Mouse (Mus musculus) thymus, postnatal 14 days (tissue): ENCODE measurements at regions not wholly inside any gene's neighbourhood (a gene's known extent, or its start where the extent isn't known, plus 50 kb on each side); places are given as distances from the start of the nearest gene placed in this dataset.

Source experiments
- DNase-seq: peaks from one replicate; pipeline ENCODE4 v3.0.0; 2021

GRCm38 (mm10) chr10:43751881-43752675, 149.5 kb downstream of the Qrsl1 start:
- no peak for DNase-seq

- no peak for DNase-seq
These were observed 144.5 kb downstream of the Qrsl1 start for GRCm38 (mm10) chr10:43756881-43757565.

GRCm38 (mm10) chr10:43758124-43759025, 143.2 kb downstream of the Qrsl1 start:
- DNase-seq: no peak

- DNase-seq: peak; percentile 64
These were observed 142.2 kb downstream of the Qrsl1 start for GRCm38 (mm10) chr10:43759186-43759905.

- DNase-seq: no peak
These were observed 141.7 kb downstream of the Qrsl1 start for GRCm38 (mm10) chr10:43759906-43760281.

GRCm38 (mm10) chr10:43761979-43762570, 139.5 kb downstream of the Qrsl1 start:
- DNase-seq: no peak

- no peak for DNase-seq
These were observed 137.0 kb downstream of the Qrsl1 start for GRCm38 (mm10) chr10:43764581-43764980.

GRCm38 (mm10) chr10:43765275-43765674, 136.3 kb downstream of the Qrsl1 start:
- DNase-seq: no peak

- DNase-seq: no peak
These were observed 135.6 kb downstream of the Qrsl1 start for GRCm38 (mm10) chr10:43765829-43766486.

- DNase-seq: no peak
These were observed 133.4 kb downstream of the Qrsl1 start for GRCm38 (mm10) chr10:43767961-43768726.

GRCm38 (mm10) chr10:43769026-43769425, 132.5 kb downstream of the Qrsl1 start:
- no peak for DNase-seq

- no peak for DNase-seq
These were observed 125.7 kb downstream of the Qrsl1 start for GRCm38 (mm10) chr10:43775807-43776206.

- DNase-seq: no peak
These were observed 123.6 kb downstream of the Qrsl1 start for GRCm38 (mm10) chr10:43777612-43778600.

- no peak for DNase-seq
These were observed 121.0 kb downstream of the Qrsl1 start for GRCm38 (mm10) chr10:43780571-43780970.

- no peak for DNase-seq
These were observed 118.2 kb downstream of the Qrsl1 start for GRCm38 (mm10) chr10:43783304-43783703.

- DNase-seq: no peak
These were observed 110.8 kb downstream of the Qrsl1 start for GRCm38 (mm10) chr10:43790780-43791179.

- no peak for DNase-seq
These were observed 110.0 kb downstream of the Qrsl1 start for GRCm38 (mm10) chr10:43791525-43792021.

GRCm38 (mm10) chr10:43792618-43793017, 108.9 kb downstream of the Qrsl1 start:
- no peak for DNase-seq

GRCm38 (mm10) chr10:43794587-43794986, 107.0 kb downstream of the Qrsl1 start:
- no peak for DNase-seq
